In genomic region chr6:52581081-52581480, GRCm38 (mm10) we compare ENCODE assay signal across 15 mouse cellular contexts.
"Had no signal": no experiment of that assay in that cellular context is flagged by ENCODE, and none has a peak within 500 bp of the region (broad histone marks: within the 10 kb centered on the region; RNA-seq: fewer than 3 reads in every experiment).

No protein-coding gene starts in this region.

- ATAC-seq: intestine, postnatal 0 days had no signal

- H3K36me3 ChIP-seq: liver, embryonic 13.5 days; lung, embryonic 15.5 days had no signal

- H3K4me1 ChIP-seq: liver, embryonic 13.5 days had no signal

- H3K9me3 ChIP-seq: liver, embryonic 13.5 days; lung, embryonic 15.5 days had no signal

- H3K27ac ChIP-seq: kidney, postnatal 0 days; layer of hippocampus, adult 2 months; left cerebral cortex, adult 2 months; liver, embryonic 13.5 days; lung, embryonic 15.5 days; macrophage had no signal

- H3K4me2 ChIP-seq: liver, embryonic 13.5 days; lung, embryonic 15.5 days had no signal

- DNase-seq: kidney, adult 2 months; kidney, postnatal 25 days; layer of hippocampus, adult 9-11 months; layer of hippocampus, postnatal 36 days; liver, embryonic 13.5 days; midbrain, embryonic 14.5 days; thymus, adult 2 months; thymus, postnatal 14 days; thymus, postnatal 4 days had no signal

- H3K27me3 ChIP-seq: liver, embryonic 13.5 days; lung, embryonic 15.5 days had no signal

- H3K9ac ChIP-seq: liver, embryonic 13.5 days; lung, embryonic 15.5 days had no signal

- H3K4me3 ChIP-seq: layer of hippocampus, adult 2 months; left cerebral cortex, adult 2 months; liver, embryonic 13.5 days; lung, embryonic 15.5 days had no signal
